Mouse (Mus musculus) megakaryocyte progenitor cell, adult 5-6 weeks (primary cell): ENCODE measurements at regions not wholly inside any gene's neighbourhood (a gene's known extent, or its start where the extent isn't known, plus 50 kb on each side); places are given as distances from the start of the nearest gene placed in this dataset.

ENCODE experiments used
- ATAC-seq: replicated peaks from 2 replicates; pipeline ENCODE4 v1.8.0; 2016; ENCODE audit warnings: mild to moderate bottlenecking, moderate TSS enrichment, inconsistent platforms; ENCODE audit not compliant: poor library complexity

GRCm38 (mm10) chr17:75763391-75763790 is 211.6 kb upstream of the Fam98a start:
- ATAC-seq: no peak

GRCm38 (mm10) chr17:75756487-75756886 is 204.7 kb upstream of the Fam98a start:
- ATAC-seq: no peak

GRCm38 (mm10) chr17:75716458-75716857 is 164.7 kb upstream of the Fam98a start:
- ATAC-seq: no peak

GRCm38 (mm10) chr17:75714578-75714977 is 162.8 kb upstream of the Fam98a start:
- no peak for ATAC-seq

- no peak for ATAC-seq
These were observed 162.3 kb upstream of the Fam98a start for GRCm38 (mm10) chr17:75714059-75714458.

GRCm38 (mm10) chr17:75707687-75708086 is 155.9 kb upstream of the Fam98a start:
- no peak for ATAC-seq

GRCm38 (mm10) chr17:75705357-75705756 is 153.6 kb upstream of the Fam98a start:
- ATAC-seq: no peak

GRCm38 (mm10) chr17:75703865-75704264 is 152.1 kb upstream of the Fam98a start:
- no peak for ATAC-seq

- no peak for ATAC-seq
These were observed 145.0 kb upstream of the Fam98a start for GRCm38 (mm10) chr17:75696729-75697103.

GRCm38 (mm10) chr17:75696103-75696728 is 144.5 kb upstream of the Fam98a start:
- ATAC-seq: no peak

GRCm38 (mm10) chr17:75685927-75686326 is 134.2 kb upstream of the Fam98a start:
- ATAC-seq: no peak

- no peak for ATAC-seq
These were observed 95.2 kb upstream of the Fam98a start for GRCm38 (mm10) chr17:75646982-75647381.

GRCm38 (mm10) chr17:75644698-75645097 is 93.0 kb upstream of the Fam98a start:
- no peak for ATAC-seq

GRCm38 (mm10) chr17:75642311-75642710 is 90.6 kb upstream of the Fam98a start:
- no peak for ATAC-seq

GRCm38 (mm10) chr17:75641010-75641498 is 89.3 kb upstream of the Fam98a start:
- no peak for ATAC-seq

GRCm38 (mm10) chr17:75640575-75640974 is 88.8 kb upstream of the Fam98a start:
- no peak for ATAC-seq

- no peak for ATAC-seq
These were observed 78.1 kb upstream of the Fam98a start for GRCm38 (mm10) chr17:75629857-75630256.

GRCm38 (mm10) chr17:75619472-75619871 is 67.7 kb upstream of the Fam98a start:
- no peak for ATAC-seq

GRCm38 (mm10) chr17:75618514-75618913 is 66.8 kb upstream of the Fam98a start:
- peak; percentile 42; the same call in 1 of the 2 replicates for ATAC-seq

GRCm38 (mm10) chr17:75617280-75617679 is 65.5 kb upstream of the Fam98a start:
- peak; percentile 78 for ATAC-seq

GRCm38 (mm10) chr17:75615335-75615734 is 63.6 kb upstream of the Fam98a start:
- ATAC-seq: peak; percentile 84

- ATAC-seq: no peak
These were observed 51.8 kb upstream of the Fam98a start for GRCm38 (mm10) chr17:75603417-75604086.
